Mouse (Mus musculus): ENCODE results near the gene Limch1. TPM values are rescaled to one million over a fixed set of nuclear protein-coding genes. Genes with fewer than 3 reads are reported as not detected.
A peak's percentile ranks its signal among the peaks of the same experiment; 100 is the strongest.

The Limch1 gene
- total and polyA plus RNA-seq, 3 experiments = 0.05 TPM; not detected in 2

DNA sequence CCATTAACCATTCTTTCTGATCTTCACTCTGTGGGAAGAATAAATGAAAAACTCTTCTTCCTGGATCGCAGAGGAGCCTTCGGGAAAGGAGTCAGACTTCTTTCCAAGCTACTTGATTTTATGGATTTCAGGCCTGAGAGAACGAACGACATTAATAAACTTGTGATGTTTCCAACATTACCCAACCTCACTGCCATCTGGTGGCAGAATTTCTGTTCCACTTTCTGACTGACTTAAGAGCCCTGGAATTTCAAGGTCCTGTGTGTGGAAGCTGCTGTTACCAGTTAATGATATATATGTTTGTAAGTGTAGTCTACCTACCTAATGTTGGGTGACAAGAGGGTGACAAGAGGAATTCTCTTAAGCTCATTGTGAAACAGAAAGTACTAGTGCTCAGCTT lies 243.3 kb downstream of the Limch1 start:
- Histone ChIP-seq H3K4me3 (replicated peaks in 1 of 3; ENCODE audit: low read depth in 2 of 3, low read length in 2 of 3, poor library complexity in 1 of 3) (no peak overlapping the region), H3K4me2 (ENCODE audit: insufficient read depth, low read depth, poor library complexity, severe bottlenecking) (no peak overlapping the region), H3K27ac (ENCODE audit: insufficient read depth, low read depth) (no peak overlapping the region), H3K4me1 (ENCODE audit: control insufficient read depth in 1 of 2, insufficient read depth in 2 of 2) (peaks cover 6 to 30% of the 10 kb centered on the region in 2 experiments), H3K36me3 (replicated peaks in 1 of 2; ENCODE audit: control insufficient read depth in 1 of 2, insufficient read depth in 1 of 2, low read length in 1 of 2) (no peaks in the 10 kb centered on the region), H3K27me3 (replicated peaks) (no peaks in the 10 kb centered on the region), H3K79me2 (replicated peaks; ENCODE audit: control insufficient read depth, extremely low read depth, insufficient read depth, poor library complexity, severe bottlenecking) (no peaks in the 10 kb centered on the region), H3K9me3 (replicated peaks; ENCODE audit: low read length) (no peaks in the 10 kb centered on the region), H3K9ac (ENCODE audit: insufficient read depth, low read depth) (no peak overlapping the region)
- TF ChIP-seq SMC3 (IDR thresholded peaks at IDR 0.05; ENCODE audit: low read depth, low read length) (peak; percentile 29; the same call in 1 of the 2 replicates), NRF1 (IDR thresholded peaks at IDR 0.05; ENCODE audit: low read depth, low read length) (no peak), RAD21 (IDR thresholded peaks at IDR 0.05; ENCODE audit: low read depth, low read length) (peak; percentile 14)
- in situ Hi-C loops (cut with MboI; ENCODE audit: low pct_ligation_motif_present, low pct_unique_long_range_greater_than_20kb, low sequenced_read_pairs) (no loop called here), dilution Hi-C loops (cut with MboI; ENCODE audit: extremely low pct_ligation_motif_present, extremely low pct_unique_long_range_greater_than_20kb, low sequenced_read_pairs) (no loop called here)
- DNase-seq (ENCODE audit: extremely low read depth) = no peak

DNA sequence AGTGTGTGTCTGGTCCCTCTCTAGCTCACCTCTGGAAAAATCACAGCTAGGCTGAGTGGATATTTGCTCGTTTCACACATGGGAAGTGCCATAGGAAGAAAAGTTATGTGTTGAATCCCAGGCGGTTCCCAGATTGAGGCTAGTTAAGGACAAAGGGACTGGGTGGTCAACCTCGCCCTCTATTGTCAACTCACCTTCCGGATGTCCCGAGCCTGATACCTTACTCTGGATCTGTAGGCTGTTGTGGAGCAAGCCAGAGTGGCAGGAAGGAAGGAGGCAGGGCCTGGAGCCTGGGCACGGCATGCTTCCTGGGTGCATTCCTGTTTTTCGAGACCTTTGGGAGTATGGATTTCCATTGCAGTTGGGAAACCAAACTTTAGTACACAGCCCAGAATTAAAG lies 243.9 kb downstream of the Limch1 start:
- DNase-seq (ENCODE audit: extremely low read depth) = no peak
- Histone ChIP-seq H3K36me3 (replicated peaks in 1 of 2; ENCODE audit: control insufficient read depth in 1 of 2, insufficient read depth in 1 of 2, low read length in 1 of 2) (no peaks in the 10 kb centered on the region), H3K9ac (ENCODE audit: insufficient read depth, low read depth) (no peak overlapping the region), H3K4me2 (ENCODE audit: insufficient read depth, low read depth, poor library complexity, severe bottlenecking) (no peak overlapping the region), H3K27ac (ENCODE audit: insufficient read depth, low read depth) (no peak overlapping the region), H3K79me2 (replicated peaks; ENCODE audit: control insufficient read depth, extremely low read depth, insufficient read depth, poor library complexity, severe bottlenecking) (no peaks in the 10 kb centered on the region), H3K27me3 (replicated peaks) (no peaks in the 10 kb centered on the region), H3K4me3 (replicated peaks in 1 of 3; ENCODE audit: low read depth in 2 of 3, low read length in 2 of 3, poor library complexity in 1 of 3) (no peak overlapping the region), H3K9me3 (replicated peaks; ENCODE audit: low read length) (no peaks in the 10 kb centered on the region), H3K4me1 (ENCODE audit: control insufficient read depth in 1 of 2, insufficient read depth in 2 of 2) (peaks cover 6 to 30% of the 10 kb centered on the region in 2 experiments)
- TF ChIP-seq PAX5 (IDR thresholded peaks at IDR 0.05; ENCODE audit: low read length) (no peak), RCOR1 (conservative IDR thresholded peaks at IDR 0.05; ENCODE audit: low read depth, low read length) (no peak), CHD2 (IDR thresholded peaks at IDR 0.05; ENCODE audit: low read length) (no peak), USF2 (conservative IDR thresholded peaks at IDR 0.05; ENCODE audit: low read depth, low read length) (no peak), TCF12 (IDR thresholded peaks at IDR 0.05; ENCODE audit: low read depth, low read length) (no peak), BHLHE40 (IDR thresholded peaks at IDR 0.05; ENCODE audit: low read depth, low read length) (no peak), CHD1 (IDR thresholded peaks at IDR 0.05; ENCODE audit: low read depth, low read length) (no peak), KAT2A (IDR thresholded peaks at IDR 0.05; ENCODE audit: insufficient replicate concordance, low read length) (no peak), NELFE (IDR thresholded peaks at IDR 0.05; ENCODE audit: low read depth, low read length) (no peak), CTCF (conservative IDR thresholded peaks at IDR 0.05 in 1 of 2, IDR thresholded peaks at IDR 0.05 in 1 of 2; ENCODE audit: low read depth in 2 of 2, low read length in 2 of 2) (no peak), ZNF384 (IDR thresholded peaks at IDR 0.05; ENCODE audit: low read depth, low read length) (no peak), MAZ (IDR thresholded peaks at IDR 0.05; ENCODE audit: low read depth, low read length) (no peak)
- in situ Hi-C loops (cut with MboI; ENCODE audit: low pct_ligation_motif_present, low pct_unique_long_range_greater_than_20kb, low sequenced_read_pairs) = no loop called here
- dilution Hi-C loops (cut with MboI; ENCODE audit: extremely low pct_ligation_motif_present, extremely low pct_unique_long_range_greater_than_20kb, low sequenced_read_pairs) = no loop called here

DNA sequence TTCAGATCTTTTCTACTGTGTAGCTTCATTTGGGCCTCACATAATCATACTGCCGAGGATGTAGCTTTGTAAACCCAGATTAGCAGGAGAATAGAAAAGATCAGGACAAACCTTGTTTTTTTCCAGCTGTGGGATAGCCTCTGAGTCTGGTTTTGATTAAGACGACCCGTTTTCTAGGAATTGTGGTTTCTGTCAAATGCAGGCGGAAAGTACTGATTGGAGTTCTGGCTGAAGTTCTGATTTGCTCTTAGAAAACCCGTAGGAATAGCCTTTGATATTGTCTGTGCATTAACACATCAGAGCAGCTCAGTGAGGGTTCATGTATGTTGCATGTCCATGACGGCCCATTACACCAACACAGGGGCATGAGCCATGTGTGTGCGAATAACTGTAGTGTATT lies 246.8 kb downstream of the Limch1 start:
- in situ Hi-C loops (cut with MboI; ENCODE audit: low pct_ligation_motif_present, low pct_unique_long_range_greater_than_20kb, low sequenced_read_pairs) (no loop called here), dilution Hi-C loops (cut with MboI; ENCODE audit: extremely low pct_ligation_motif_present, extremely low pct_unique_long_range_greater_than_20kb, low sequenced_read_pairs) (no loop called here)
- Histone ChIP-seq H3K9ac (ENCODE audit: insufficient read depth, low read depth) (no peak overlapping the region), H3K27ac (ENCODE audit: insufficient read depth, low read depth) (no peak overlapping the region), H3K4me1 (ENCODE audit: control insufficient read depth in 1 of 2, insufficient read depth in 2 of 2) (peaks cover 6 to 20% of the 10 kb centered on the region in 2 experiments), H3K79me2 (replicated peaks; ENCODE audit: control insufficient read depth, extremely low read depth, insufficient read depth, poor library complexity, severe bottlenecking) (no peaks in the 10 kb centered on the region), H3K9me3 (replicated peaks; ENCODE audit: low read length) (no peaks in the 10 kb centered on the region), H3K4me3 (replicated peaks in 1 of 3; ENCODE audit: low read depth in 2 of 3, low read length in 2 of 3, poor library complexity in 1 of 3) (no peak overlapping the region), H3K4me2 (ENCODE audit: insufficient read depth, low read depth, poor library complexity, severe bottlenecking) (no peak overlapping the region), H3K36me3 (replicated peaks in 1 of 2; ENCODE audit: control insufficient read depth in 1 of 2, insufficient read depth in 1 of 2, low read length in 1 of 2) (no peaks in the 10 kb centered on the region), H3K27me3 (replicated peaks) (no peaks in the 10 kb centered on the region)
- TF ChIP-seq IRF4 (IDR thresholded peaks at IDR 0.05; ENCODE audit: low read depth, low read length) = no peak
- TF ChIP-seq HCFC1 (IDR thresholded peaks at IDR 0.05; ENCODE audit: low read depth, low read length) = no peak
- no peak for TF ChIP-seq MYC (IDR thresholded peaks at IDR 0.05; ENCODE audit: low read depth, low read length)
- TF ChIP-seq GABPA (IDR thresholded peaks at IDR 0.05; ENCODE audit: insufficient replicate concordance, low read depth, low read length) = no peak
- TF ChIP-seq JUND (conservative IDR thresholded peaks at IDR 0.05; ENCODE audit: low read depth, low read length) = no peak
- no peak for TF ChIP-seq JUN (IDR thresholded peaks at IDR 0.05; ENCODE audit: insufficient read depth, low read depth, low read length)
- no peak for TF ChIP-seq NELFE (IDR thresholded peaks at IDR 0.05; ENCODE audit: low read depth, low read length)
- TF ChIP-seq ETS1 (conservative IDR thresholded peaks at IDR 0.05; ENCODE audit: low read depth, low read length) = no peak
- TF ChIP-seq ZNF384 (IDR thresholded peaks at IDR 0.05; ENCODE audit: low read depth, low read length) = no peak
- no peak for TF ChIP-seq ZKSCAN1 (IDR thresholded peaks at IDR 0.05; ENCODE audit: borderline replicate concordance, low read depth, low read length)
- no peak for TF ChIP-seq CHD2 (IDR thresholded peaks at IDR 0.05; ENCODE audit: low read length)
- no peak for TF ChIP-seq MAZ (IDR thresholded peaks at IDR 0.05; ENCODE audit: low read depth, low read length)
- no peak for TF ChIP-seq SIN3A (IDR thresholded peaks at IDR 0.05; ENCODE audit: low read length)
- no peak for TF ChIP-seq UBTF (IDR thresholded peaks at IDR 0.05; ENCODE audit: low read depth, low read length)
- no peak for DNase-seq (ENCODE audit: extremely low read depth)
